Mouse (Mus musculus) forebrain, embryonic 15.5 days (tissue): ENCODE data around the gene Slco3a1. TPM values are rescaled to one million over a fixed set of nuclear protein-coding genes. Genes with fewer than 3 reads are reported as not detected.

Source experiments
- ATAC-seq: fragments of 200-750 bp; cut with Nextera tagmentation; replicated peaks from 2 replicates; pipeline ENCODE4 v1.8.0; 2017; ENCODE audit warnings: mild to moderate bottlenecking, moderate TSS enrichment, moderate library complexity
- H3K27ac ChIP-seq: fragments of 300-500 bp; sonication (generic); replicated peaks from 2 replicates; pipeline ENCODE4 v1.5.1; 2015; ENCODE audit warnings: mild to moderate bottlenecking, inconsistent platforms
- H3K27me3 ChIP-seq: fragments of 300-500 bp; sonication (generic); 2 replicates; pipeline ENCODE4 v1.6.1; 2015; ENCODE audit warnings: inconsistent platforms
- H3K36me3 ChIP-seq: fragments of 300-500 bp; sonication (generic); 2 replicates; pipeline ENCODE4 v1.6.1; 2015; ENCODE audit warnings: mild to moderate bottlenecking, inconsistent platforms
- H3K4me1 ChIP-seq: fragments of 300-500 bp; sonication (generic); 2 replicates; pipeline ENCODE4 v1.6.1; 2015; ENCODE audit warnings: inconsistent platforms
- H3K4me2 ChIP-seq: fragments of 300-500 bp; sonication (generic); replicated peaks from 2 replicates; pipeline ENCODE4 v1.6.1; 2015; ENCODE audit warnings: mild to moderate bottlenecking, inconsistent platforms
- H3K4me3 ChIP-seq: fragments of 300-500 bp; sonication (generic); 2 replicates; pipeline ENCODE4 v1.5.1; 2015; ENCODE audit warnings: mild to moderate bottlenecking, inconsistent platforms
- H3K9ac ChIP-seq: fragments of 300-500 bp; sonication (generic); replicated peaks from 2 replicates; pipeline ENCODE4 v1.6.1; 2015; ENCODE audit warnings: mild to moderate bottlenecking, inconsistent platforms
- H3K9me3 ChIP-seq: fragments of 300-500 bp; sonication (generic); 2 replicates; pipeline ENCODE4 v1.6.1; 2016; ENCODE audit warnings: inconsistent platforms
- WGBS: fragments of 180-500 bp; shearing (Covaris S2); methylation state at CpG from one replicate; pipeline ENCODE4 v1.1.7; 2015; ENCODE audit warnings: mixed read lengths; 5-methylcytosine and 5-hydroxymethylcytosine counted together
- microRNA-seq: library from miRNA; unstranded; fragments of <30 nt; microRNA quantifications from one replicate; pipeline ENCODE4, GENCODE M21; 2016
- polyA plus RNA-seq: library from polyadenylated mRNA; unstranded; fragments of >200 nt; fragmentation: Nextera tagmentation; extraction: Ambion mirVana; gene quantifications from 2 replicates; pipeline ENCODE4 v1.2.1, GENCODE M21; 2015

The Slco3a1 gene
- polyA plus RNA-seq, 1 experiment from 2014 or later = 21.1 TPM

DNA sequence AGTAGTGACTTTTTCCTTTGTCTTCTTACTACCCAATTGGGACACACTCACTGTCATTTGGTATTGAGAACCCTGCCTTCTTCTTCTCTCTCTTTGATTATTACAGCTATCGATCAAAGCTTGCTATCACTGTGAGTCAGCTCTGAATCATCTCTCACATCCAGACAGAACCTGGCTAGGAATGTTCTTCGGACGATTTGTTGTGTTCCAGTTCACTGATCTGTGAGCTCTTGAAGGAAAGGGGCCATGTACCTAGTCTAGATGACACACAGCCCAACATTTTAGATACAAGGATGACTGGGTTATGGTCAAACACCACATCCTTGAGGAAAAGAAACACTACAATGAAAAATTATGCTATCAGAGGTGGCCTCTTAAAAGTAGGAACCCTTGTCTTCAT, 275.2 kb downstream of the Slco3a1 start:
- Histone ChIP-seq H3K9ac (no peak overlapping the region), H3K27ac (no peak overlapping the region), H3K27me3 (no peaks in the 10 kb centered on the region), H3K36me3 (no peaks in the 10 kb centered on the region), H3K9me3 (no peaks in the 10 kb centered on the region), H3K4me2 (no peak overlapping the region), H3K4me3 (no peak overlapping the region), H3K4me1 (no peaks in the 10 kb centered on the region)
- 95% methylated on average over 3 of the region's 3 CpGs for WGBS
- no peak for ATAC-seq

- Histone ChIP-seq H3K4me2 (no peak overlapping the region), H3K9me3 (no peaks in the 10 kb centered on the region), H3K27me3 (no peaks in the 10 kb centered on the region), H3K9ac (no peak overlapping the region), H3K36me3 (no peaks in the 10 kb centered on the region), H3K4me1 (peaks cover 9% of the 10 kb centered on the region; the same call in 1 of the 2 replicates), H3K27ac (no peak overlapping the region), H3K4me3 (no peak overlapping the region)
- 88% methylated on average over 1 of the region's 1 CpGs for WGBS
- ATAC-seq = no peak
These were observed 284.5 kb downstream of the Slco3a1 start for GRCm38 (mm10) chr7:74270089-74270394.

DNA sequence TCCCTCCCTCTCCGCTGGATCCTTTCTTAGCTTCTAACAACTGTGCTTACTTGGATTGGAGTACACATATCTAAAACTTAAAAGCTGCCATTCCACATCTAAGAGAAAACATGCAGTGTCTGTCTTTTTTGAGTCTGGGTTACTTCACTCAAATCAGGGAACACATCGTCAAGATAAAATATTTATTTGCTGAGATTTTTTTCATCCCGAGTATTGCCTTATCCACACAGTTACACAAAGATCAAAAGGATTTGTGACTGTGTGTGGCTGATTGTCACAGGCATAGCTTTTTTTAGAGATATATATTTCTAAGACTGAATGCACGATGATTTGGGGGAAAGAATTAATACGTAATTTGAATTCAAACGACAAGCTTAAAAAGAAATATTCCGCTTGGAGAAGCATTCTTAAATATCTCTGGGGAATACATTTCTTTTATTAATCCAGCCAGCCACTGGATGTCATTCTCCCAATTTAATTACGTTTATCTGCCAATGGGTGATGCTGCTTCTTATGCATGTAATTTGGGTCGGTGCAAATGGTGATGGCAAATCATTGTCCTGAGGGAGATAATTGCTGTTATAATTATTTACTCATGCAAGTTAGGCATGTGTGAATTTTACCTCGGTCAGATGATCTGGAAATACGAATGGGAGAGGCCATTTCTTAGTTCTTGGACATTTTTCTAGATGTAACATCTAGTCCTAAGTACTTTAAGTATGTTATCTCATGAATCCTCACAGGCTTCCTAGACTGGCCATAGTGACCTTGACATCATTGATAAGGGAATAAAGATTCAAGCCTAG, 285.1 kb downstream of the Slco3a1 start:
- no peak overlapping the region for H3K27ac ChIP-seq
- 57% methylated on average over 11 of the region's 11 CpGs for WGBS
- ATAC-seq = no peak

DNA sequence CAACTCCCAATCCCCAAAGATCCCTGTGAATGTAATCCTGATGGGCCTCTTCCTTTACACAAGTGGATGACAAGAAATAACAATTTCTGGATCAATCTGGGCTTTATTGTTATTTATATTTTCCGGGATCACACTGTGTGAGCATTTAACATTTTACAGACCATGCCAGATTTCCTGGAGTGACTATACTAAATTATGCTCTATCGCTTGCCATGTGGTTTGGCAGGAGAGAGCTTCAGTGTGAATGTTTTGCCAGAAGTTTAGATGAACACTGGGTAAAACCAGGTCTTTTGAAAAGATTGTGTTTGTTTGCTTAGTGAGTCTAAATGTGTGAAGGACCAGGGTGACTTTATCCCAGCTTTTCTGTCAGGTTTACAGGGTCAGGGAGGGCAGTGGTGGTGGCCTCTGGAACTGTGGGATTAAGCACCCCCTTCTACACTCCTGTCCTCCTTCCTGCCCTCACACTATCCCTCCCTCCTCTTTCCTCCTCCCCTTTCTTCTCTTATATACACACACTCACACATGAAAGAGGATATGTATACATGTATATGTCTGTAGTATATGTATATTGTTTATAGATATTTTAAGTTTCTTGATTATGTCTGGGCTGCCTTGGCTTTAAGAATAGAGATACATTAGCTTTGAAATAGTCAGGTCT, 287.9 kb downstream of the Slco3a1 start:
- WGBS = 72% methylated on average over 2 of the region's 2 CpGs
- no peaks in the 10 kb centered on the region for H3K27me3 ChIP-seq
- H3K9me3 ChIP-seq = no peaks in the 10 kb centered on the region
- no peaks in the 10 kb centered on the region for H3K36me3 ChIP-seq
- H3K4me1 ChIP-seq = peaks cover 9% of the 10 kb centered on the region; the same call in 1 of the 2 replicates
- H3K4me3 ChIP-seq = no peak overlapping the region
- no peak overlapping the region for H3K9ac ChIP-seq
- ATAC-seq = no peak
- no peak overlapping the region for H3K4me2 ChIP-seq
- no peak overlapping the region for H3K27ac ChIP-seq

More for the DNA sequence above, 285.1 kb downstream of the Slco3a1 start:
- no peak overlapping the region for H3K4me3 ChIP-seq
- no peaks in the 10 kb centered on the region for H3K9me3 ChIP-seq
- H3K27me3 ChIP-seq = no peaks in the 10 kb centered on the region
- no peak overlapping the region for H3K9ac ChIP-seq
- H3K4me2 ChIP-seq = no peak overlapping the region
- H3K4me1 ChIP-seq = peaks cover 9% of the 10 kb centered on the region; the same call in 1 of the 2 replicates
- H3K36me3 ChIP-seq = no peaks in the 10 kb centered on the region

GRCm38 (mm10) chr7:74256291-74256690, 298.3 kb downstream of the Slco3a1 start:
- H3K4me3 ChIP-seq = no peak overlapping the region
- no peak for ATAC-seq
- H3K9me3 ChIP-seq = no peaks in the 10 kb centered on the region
- no peak overlapping the region for H3K9ac ChIP-seq
- no peak overlapping the region for H3K4me2 ChIP-seq
- no peaks in the 10 kb centered on the region for H3K36me3 ChIP-seq
- no peak overlapping the region for H3K27ac ChIP-seq
- H3K27me3 ChIP-seq = no peaks in the 10 kb centered on the region
- no peaks in the 10 kb centered on the region for H3K4me1 ChIP-seq
- WGBS = 89% methylated on average over 3 of the region's 3 CpGs

GRCm38 (mm10) chr7:74252066-74252465, 302.5 kb downstream of the Slco3a1 start:
- no peaks in the 10 kb centered on the region for H3K36me3 ChIP-seq

DNA sequence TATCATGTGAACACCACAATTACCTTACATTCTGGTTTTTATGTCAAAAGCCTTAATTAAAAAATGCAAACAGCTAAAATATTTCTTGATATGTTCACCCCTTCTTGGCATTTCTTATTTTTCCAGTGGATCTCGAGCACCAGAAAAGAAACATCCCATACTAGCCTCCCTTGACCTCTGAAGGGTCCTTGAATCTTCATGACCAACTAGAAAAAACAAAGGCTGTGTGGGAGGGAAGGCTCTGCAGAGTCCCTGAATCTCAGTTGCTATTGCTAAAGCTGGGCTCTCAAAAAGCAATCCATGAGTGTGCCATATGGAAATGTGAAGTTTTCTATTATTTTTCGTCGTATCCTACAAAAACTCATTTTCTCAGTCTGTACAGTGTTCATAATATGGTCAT, 313.3 kb downstream of the Slco3a1 start:
- Histone ChIP-seq H3K36me3 (no peaks in the 10 kb centered on the region), H3K4me1 (peaks cover 20% of the 10 kb centered on the region), H3K9me3 (no peaks in the 10 kb centered on the region), H3K27me3 (no peaks in the 10 kb centered on the region), H3K9ac (no peak overlapping the region), H3K27ac (peak overlapping the region; percentile 82), H3K4me2 (no peak overlapping the region), H3K4me3 (no peak overlapping the region)
- no peak for ATAC-seq
- WGBS = 70% methylated on average over 3 of the region's 3 CpGs

More at GRCm38 (mm10) chr7:74252066-74252465, 302.5 kb downstream of the Slco3a1 start:
- Histone ChIP-seq H3K4me2 (no peak overlapping the region), H3K27ac (no peak overlapping the region), H3K9ac (no peak overlapping the region), H3K4me3 (no peak overlapping the region), H3K4me1 (no peaks in the 10 kb centered on the region), H3K27me3 (no peaks in the 10 kb centered on the region), H3K9me3 (no peaks in the 10 kb centered on the region)
- no peak for ATAC-seq
- 86% methylated on average over 2 of the region's 2 CpGs for WGBS

DNA sequence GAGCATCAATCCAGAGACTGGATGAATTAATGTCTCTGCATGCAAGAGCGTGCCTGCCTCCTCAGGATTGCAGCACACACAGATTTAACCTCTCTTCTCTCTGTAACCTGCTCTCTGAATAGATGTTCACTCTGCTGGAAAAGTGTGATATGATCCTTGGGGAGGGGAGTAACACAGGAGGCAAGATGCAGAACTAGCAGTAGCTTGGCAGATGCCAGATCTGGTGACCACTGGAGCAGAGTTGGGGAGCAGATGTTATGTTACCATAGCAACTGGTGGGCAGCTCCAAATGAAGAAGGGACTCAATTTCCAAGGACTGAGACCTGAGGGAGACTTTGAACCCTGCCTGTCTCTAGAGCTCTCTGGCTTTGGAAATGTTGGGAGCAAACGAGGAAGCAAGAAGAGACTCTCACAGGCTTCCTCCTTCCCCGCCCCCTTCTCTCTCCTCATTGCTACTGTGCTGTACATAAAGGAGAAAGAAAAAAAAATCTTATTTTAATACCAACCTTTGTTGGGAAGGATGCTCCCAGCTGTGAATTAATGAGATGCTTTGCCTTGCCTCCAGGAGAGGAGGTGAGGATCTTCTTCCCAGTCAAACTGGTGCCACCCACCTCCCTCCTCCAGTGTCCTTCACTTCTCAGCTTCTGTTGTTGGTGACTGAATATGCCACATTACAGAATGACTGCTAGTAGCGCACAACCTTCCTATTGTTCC, 314.0 kb downstream of the Slco3a1 start:
- no peak overlapping the region; the same call in 1 of the 2 replicates for H3K4me2 ChIP-seq
- peak; percentile 86 for ATAC-seq
- H3K9me3 ChIP-seq = no peaks in the 10 kb centered on the region
- WGBS = 26% methylated on average over 4 of the region's 4 CpGs
- no peak overlapping the region for H3K4me3 ChIP-seq
- no peaks in the 10 kb centered on the region for H3K36me3 ChIP-seq
- H3K27ac ChIP-seq = peak overlapping the region; percentile 82
- no peaks in the 10 kb centered on the region for H3K27me3 ChIP-seq
- H3K9ac ChIP-seq = no peak overlapping the region
- peaks cover 20% of the 10 kb centered on the region for H3K4me1 ChIP-seq

Small RNA genes within 50 kb of the gene (microRNA-seq; reads per million reads assigned to microRNA genes)
- not detected for gene Gm27459
